Mouse (Mus musculus): ENCODE measurements around the gene 9030612E09Rik.

Gene 9030612E09Rik

DNA sequence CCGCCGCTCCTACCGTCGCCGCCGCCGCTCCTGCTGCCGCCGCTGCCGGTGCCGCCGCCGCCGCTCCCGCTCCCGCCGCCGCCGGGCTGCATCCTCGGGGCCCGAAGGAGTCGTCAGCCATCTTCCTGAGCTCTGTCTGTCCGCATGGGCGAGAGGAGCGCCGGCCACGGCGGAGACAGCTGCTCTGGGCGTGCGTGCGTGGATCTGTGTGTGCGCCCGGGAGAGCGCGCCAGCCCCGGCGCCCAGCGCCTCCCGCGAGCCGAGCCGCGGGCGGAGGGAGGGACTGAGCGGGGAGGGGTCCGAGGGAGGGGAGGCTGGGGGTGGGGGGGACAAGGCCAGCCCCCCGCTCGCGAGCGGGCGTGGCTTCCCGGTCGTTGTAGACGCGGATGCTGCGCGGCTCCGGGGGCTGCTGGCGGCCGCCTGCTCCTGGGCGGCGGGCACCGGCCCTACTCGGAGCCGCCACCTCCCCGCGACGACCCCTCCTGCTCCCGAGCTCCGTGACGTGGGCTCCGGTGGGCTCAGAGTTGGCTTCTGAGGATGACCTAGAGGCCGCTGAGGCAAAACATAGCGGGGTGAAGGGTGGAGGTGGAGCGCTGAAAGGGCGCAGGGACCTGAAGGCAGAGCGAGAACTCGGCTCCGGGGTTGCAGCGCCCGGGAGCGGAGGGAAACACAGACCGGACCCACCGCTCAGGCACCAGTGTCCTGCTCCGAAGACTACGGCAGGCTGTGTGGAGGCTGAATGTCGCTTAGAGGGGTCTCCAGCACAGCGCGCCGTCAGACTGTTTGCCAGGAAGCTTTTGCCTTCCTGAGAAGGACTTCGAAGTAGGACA is at the start of gene 9030612E09Rik, which contains the start of gene Sobp:
TSS of gene 9030612E09Rik (plus strand) at position 379 of the 830 bp plus-strand sequence.
TSS of gene Sobp (minus strand) at position 205 of the 830 bp plus-strand sequence.
- DNase-seq (ENCODE audit: low read depth, low spot score): no peak

DNA sequence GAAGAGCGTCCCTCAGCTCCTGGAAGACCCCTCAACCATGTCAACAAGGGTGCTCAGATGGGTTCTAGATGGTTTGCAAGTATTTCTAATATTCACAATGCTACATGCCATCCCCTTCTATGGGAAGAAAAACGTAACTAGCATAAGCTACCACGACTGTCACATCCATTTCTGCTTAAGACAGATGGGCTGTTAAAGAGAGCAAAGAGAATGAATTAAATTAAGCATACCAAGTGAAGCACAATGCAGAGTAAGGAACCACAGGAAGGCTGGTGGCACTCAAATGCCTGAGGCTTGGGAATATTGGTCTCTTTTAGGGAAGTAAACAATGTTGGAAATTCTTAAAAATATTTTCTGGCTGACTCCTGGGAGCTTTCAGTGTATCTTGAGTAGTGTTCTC is 45.8 kb upstream of the 9030612E09Rik start:
- DNase-seq (ENCODE audit: low read depth, low spot score): no peak

DNA sequence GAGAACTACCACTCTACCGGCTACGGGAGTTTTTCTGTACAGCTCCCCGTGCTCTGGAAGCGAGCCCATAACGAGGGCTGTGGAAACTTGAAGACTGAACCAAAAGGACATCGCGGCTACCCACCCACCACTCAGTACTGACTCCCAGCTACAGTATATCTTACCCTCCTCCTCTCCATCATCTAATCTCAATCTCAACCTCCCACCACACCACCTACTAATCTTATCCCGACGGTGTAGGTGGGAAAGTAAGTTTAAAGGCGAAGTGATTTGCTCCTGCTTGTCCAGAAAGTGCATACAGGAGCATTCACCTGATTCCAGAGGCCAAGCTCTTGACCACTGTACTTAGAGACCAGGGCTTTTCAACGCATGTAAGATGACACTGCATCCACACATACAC is 40.5 kb upstream of the 9030612E09Rik start:
- no peak for DNase-seq (ENCODE audit: low read depth, low spot score)

DNA sequence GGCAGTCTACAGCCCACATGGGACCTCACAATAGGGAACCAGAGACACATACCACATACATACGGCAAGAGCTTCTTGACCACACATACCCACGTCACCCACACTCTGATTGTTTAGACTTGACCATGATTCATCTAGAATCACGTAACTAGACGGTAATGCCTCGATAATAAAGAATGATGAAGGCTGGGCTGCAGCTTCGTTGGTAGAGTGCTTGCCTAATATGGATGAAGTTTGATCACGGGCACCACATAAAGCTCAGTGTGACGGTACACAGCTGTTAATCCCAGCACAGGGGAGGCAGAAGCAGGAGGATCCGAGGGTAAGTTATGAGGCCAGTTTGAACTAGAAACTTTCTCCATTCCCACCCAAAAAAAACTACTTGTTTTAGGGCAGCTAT is 31.3 kb upstream of the 9030612E09Rik start:
- DNase-seq (ENCODE audit: low read depth, low spot score): no peak

DNA sequence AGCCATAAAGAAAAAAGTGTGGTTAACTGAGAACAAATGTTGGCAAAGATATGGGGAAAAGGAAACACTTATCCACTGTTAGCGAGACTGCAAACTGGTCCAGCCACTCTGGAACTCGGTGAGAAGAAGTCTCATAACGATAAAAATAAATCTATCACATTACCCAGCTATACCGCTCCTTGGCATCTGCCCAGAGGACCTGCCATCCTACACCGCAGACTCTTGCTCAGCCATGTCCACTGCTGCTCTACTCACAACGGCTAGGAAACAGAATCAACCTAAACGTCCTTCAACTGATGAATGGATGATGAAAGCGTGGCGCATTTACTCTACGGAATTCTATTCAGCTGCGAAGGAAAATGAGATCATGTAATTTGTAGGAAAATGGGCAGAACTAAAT is 26.0 kb upstream of the 9030612E09Rik start:
- no peak for DNase-seq (ENCODE audit: low read depth, low spot score)

DNA sequence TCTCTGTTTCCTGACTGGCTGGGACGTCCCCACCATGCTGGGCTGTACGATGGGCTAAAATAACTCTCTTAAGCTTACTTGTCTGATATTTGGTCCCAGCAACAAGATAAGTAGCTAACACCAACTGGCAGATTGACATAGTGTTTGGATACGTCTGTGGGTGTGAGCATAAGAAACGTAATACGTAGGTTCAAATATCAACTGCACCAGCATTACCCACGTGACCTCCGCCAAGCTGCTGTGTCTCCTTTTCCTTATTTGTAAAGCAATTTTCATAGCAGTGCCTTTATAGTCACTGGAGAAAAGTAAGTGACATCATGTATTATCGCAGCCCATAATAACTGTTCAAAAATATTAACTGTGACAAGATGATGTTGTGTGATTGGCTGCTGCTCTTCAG is 21.9 kb upstream of the 9030612E09Rik start:
- DNase-seq (ENCODE audit: low read depth, low spot score): no peak

DNA sequence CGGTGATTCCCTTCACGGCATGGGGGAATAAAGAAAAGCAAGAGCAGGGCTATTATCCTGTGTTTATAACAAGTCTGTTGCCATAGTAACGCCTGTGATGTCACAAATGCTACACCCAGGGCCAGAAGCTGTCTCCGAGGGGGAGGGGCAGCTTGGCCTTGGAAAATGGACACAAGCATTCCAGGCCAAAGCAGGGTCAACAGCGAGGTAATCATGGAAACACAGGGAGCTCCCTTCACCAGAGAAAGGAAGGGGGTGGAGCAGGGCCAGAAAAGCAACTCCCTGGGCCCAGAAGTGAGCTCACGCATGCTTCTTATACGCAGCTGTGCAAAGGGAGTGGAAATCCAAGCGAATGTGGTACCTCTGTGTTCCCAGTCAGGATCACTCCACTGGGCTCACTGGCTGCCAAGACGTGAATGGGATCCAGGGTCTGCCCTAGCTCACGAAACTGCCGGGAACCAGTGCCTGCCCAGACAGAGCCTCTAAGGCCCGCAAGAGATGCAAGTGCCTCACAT is 19.4 kb upstream of the 9030612E09Rik start:
- no peak for DNase-seq (ENCODE audit: low read depth, low spot score)

DNA sequence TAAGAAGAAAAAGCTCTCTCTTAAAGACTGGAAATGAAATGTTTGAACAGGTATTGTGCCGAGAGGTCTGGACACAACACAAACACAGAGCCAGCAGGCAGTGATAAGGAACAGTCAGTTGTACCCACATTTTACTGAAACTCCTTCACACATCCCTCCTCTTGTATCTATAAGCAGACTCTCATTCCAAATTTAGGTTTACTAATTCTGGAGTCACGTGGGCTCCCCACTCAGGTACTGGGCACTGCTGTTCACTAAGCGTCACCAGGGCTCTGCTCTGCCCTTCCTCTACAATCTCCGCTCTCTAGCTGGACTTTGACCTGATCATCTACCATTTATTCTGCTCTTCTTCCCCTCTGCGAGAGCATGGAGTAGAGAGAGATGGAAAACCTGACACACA is 15.6 kb upstream of the 9030612E09Rik start:
- no peak for DNase-seq (ENCODE audit: low read depth, low spot score)

DNA sequence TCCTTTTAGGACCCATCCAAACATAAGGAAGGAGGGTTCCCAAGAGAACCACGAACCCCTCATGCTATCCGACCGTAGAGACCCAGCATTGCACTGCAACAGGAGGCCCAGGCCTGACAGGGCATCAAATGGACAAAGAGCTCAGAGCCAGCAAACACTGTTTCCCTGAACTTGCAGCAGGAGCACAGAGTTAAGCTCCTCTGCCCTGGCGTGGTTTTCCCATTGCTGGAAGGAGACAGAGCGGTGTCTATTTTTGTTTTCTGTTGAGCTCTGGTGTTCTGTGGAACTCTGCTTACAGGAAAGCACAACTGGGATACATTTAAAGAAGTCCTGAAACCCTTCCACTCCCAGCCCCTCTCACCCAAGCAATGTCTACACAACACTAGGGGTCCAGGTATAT is 15.2 kb upstream of the 9030612E09Rik start:
- DNase-seq (ENCODE audit: low read depth, low spot score): no peak

DNA sequence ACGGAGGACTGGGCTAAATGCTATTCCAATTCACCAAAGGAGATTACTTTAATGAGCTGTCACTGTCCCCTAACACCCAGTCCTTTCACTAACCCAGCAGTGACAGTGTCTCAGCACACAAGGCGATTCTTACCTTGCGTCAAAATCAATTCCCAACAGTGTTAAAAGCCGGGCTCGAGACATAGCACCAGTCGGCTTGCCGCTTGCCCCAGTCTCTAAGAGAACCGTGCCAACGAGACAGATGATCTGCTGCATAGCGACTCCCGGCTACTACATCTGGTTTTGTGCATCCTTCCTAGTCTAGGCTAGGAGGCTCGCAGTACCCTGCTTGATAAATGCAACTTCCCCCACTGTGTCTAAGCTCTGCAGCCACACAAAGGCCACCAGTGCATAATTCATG is 12.2 kb upstream of the 9030612E09Rik start:
- DNase-seq (ENCODE audit: low read depth, low spot score): no peak

DNA sequence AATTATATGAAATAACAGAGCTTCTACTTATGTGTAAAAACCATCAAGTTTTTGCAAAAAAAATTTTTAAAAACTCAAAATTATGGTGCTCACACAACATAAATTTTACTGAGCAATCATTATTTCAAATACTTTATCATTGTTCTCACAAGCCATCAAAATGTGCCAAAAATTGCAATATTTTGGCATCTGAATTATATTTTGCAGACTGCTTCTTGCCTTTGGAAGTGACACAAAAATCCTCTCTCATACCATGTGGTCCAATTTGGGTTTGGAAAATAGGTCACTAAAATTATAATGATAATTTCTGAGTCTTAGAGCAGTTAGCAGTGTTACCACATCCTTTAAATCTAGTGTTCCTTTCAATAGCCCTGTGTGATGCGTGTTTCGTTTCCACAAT is 10.1 kb upstream of the 9030612E09Rik start:
- DNase-seq (ENCODE audit: low read depth, low spot score): no peak

DNA sequence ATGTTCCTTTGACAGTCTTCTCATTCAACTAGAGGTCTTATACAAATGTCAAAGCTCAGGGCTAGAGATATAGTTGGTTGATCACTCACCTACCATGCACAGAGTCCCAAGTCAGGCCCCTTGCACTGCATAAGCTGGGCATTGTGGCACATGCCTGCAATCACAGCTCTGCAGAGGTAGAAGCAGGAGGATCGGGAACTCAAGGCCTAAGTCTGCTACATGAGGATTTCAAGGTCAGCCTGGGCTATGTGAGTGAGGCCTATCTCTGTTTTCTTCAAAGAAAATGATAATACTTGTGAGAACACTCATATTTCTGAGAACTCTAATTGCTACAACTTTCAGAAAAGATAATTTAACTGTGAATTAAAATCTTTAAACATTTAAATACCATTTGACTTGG is 8.4 kb upstream of the 9030612E09Rik start:
- no peak for DNase-seq (ENCODE audit: low read depth, low spot score)

DNA sequence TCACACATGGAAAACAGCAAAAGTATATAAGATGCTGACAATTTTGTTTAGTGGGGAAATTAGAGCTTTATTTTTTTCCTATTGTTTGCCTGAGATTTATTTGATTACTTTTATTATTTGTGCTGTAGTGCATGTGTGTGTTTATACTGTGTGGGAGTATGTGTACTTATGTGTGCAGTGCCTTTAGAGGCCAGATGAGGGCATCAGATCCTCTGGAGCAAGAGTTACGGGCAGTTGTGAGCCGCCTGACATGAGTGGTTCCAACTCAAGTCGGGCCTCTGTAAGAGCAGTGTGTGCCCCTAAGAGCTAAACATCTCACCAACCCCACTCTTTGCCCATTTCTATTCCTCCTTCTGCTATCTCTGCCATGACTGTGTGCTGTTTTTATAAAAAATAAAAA is 7.7 kb upstream of the 9030612E09Rik start:
- DNase-seq (ENCODE audit: low read depth, low spot score): no peak

DNA sequence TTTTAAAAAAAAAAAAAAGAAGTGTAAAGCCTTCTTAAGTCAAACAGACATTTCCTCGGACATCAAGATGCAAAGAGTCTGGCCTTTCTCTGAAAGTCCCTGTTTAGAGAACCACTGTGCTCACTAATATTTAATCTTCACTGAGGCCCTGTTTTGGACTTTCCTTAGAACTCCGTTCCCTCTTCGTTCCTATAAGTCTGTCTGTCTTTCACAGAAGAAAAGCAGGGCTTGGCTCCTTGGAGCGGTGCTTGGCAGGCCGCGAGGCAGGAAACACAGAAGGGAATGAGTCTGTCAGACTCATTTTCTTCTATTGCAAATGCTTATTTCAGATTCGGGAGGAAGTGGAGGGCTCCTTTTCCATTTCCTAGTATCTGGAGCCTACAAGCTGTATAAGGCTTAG is 5.7 kb upstream of the 9030612E09Rik start:
- no peak for DNase-seq (ENCODE audit: low read depth, low spot score)

DNA sequence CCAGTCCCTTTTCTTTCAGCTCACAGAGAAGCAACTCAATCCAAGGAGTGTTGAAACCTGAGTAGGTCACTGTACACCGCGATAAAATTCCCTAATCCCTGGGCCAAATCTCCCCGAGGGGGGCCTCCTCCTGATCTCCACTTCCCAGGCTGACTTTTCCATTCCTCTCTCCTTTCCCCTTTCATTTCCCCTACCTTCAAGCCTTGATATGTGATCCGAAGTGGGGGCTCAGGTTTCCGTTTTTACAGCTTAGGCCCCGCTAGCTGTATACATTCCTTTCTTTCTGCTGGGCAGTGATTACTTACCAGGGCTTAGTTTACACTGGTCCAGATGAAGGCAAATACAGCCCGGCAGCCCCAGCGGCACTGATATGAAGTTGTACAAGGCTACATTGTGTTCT is 3.4 kb upstream of the 9030612E09Rik start:
- DNase-seq (ENCODE audit: low read depth, low spot score): no peak

DNA sequence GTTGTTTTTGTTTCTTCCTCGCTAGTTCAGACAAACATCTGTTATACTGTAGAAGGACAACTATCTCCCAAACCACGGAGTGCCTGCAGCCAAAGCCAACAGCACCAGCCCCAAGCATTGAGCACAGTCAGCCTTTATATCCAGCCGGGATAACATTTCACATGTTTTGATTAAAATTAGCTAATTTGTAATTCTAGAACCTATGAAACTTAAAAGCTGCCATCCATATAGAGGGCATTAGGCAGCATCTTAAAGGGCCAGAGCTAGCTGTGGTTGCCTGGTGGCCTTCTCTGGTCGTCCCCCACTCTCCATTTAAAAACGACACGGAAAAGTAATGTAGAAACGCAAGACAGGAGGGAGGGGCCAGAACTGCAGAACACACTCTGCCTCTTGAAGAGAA is 2.4 kb upstream of the 9030612E09Rik start:
- DNase-seq (ENCODE audit: low read depth, low spot score): no peak

DNA sequence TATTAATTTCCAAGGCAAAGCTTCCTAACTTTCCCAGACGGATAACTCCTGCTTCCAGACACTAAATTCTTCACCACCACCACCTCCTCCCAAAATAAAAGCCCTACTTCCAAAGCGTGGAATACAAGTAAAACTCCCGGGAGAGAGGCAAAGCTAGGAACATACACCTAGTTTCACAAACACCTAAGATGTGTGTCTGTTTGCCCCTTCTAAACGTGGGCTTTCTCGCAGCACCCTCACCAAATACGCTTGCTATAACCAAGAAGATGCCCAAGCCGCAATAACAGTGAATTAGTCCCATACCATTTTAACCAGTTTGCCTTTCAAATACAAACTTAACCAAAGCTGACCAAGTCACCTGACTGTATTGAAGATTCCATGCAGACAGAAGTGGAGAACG is 1.9 kb upstream of the 9030612E09Rik start:
- DNase-seq (ENCODE audit: low read depth, low spot score): no peak

DNA sequence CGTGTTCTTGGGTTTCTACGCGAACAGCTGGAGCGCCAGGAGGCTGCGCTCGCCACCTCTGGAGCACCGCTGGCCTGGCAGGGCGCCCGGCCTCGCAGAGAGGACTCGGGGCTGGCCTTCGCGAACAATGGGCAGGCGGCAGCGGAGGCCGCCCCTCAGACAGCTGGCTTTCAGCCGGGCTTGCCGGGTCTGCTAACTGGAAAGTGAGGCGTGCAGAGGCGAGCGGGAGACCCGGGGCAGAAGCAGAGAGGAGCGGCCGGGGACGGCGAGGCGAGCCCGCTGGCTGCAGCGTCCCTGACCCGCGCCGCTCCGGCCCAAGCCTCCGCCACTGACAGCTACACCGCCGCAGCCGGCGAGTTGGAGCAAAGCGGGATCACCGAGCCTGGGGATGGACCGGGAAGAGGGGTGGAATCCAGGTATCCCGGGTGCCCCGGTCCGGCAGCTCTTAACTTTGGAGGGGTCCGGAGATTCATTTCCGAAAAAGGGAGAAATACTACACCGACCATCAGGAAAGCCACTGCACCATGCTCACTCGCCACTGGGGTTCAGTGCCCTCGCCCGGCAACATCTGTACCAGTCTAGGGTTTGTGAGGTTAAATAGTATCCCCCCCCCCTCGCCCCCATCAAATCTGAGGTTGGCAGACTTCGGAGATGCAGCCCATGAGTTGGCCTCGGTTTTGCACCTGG is 1.2 kb upstream of the 9030612E09Rik start:
- no peak for DNase-seq (ENCODE audit: low read depth, low spot score)

DNA sequence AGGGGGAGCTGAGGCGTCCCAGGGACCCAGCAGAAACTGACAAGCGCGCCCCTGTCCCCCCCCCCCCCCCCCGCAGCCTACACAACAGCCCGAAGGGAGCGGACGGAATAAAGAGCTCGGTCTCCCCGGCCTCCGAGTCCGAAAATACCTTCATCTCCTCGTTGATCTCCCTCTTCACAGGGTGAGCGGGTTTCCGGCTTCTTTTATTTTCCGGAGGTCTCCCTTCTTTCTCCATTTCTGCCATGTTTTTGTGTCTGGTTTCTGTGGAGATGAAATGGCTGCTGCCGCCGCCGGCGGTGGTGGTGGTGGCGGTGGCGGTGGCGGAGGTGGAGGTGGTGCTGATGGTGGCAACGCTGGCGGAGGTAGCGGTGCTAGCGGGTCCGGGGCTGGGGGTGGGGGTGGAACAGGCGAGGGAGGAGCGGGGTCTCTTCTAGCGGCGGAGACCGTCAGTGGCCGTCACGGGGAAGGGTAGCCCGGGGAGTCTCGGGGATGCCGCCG is 627 bp upstream of the 9030612E09Rik start:
- no peak for DNase-seq (ENCODE audit: low read depth, low spot score)

DNA sequence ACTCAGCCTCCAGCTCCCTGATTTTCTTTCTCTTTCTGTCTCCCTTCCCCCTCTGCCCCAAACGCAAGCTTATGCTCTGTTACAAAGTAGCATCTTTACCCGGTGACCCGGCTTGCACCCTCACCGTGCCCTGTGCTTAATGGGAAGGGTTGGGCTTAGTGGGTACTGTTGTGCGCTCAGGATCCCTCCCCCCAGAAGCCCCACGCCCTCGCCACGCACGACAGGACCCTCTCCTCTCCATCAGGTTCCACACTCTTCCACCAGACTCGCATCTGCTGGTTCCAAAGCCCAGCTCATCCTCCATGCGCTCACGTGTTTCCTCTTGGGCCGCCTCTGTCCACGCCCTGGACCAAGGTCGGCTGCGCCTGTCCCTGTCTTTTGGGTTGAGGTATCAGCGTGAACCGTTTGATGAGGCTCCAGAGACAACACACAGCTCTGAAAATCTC is 675 bp downstream of the 9030612E09Rik start:
- DNase-seq (ENCODE audit: low read depth, low spot score): no peak

DNA sequence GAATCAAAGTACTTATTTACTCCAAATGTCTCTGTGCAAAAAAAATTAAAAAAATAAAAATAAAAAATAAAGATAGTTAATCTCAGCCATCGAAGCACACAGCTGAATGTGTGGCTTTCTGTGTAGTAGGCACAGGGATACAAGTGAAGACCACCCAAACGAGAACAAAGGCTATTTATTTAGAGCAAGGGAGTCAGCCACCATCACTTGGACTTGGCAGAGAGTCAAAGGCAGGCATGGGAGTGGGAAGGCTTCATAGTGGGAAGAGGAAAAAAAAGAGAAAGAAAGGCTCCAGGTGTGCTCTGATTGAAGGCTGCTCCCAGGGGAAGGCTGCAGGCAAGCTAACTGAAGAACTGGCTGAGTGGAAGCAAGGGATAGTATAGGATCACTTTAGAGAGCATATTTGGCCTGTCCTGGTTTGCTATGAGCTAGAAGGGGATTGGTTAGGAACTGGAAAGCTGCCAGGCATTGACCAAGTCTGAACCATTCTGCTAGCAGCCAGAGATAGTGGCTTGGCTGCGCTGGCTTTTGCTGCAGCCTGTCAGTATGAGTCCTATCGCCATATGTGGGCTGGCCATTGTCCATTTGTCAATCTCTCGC is 5.9 kb downstream of the 9030612E09Rik start:
- DNase-seq (ENCODE audit: low read depth, low spot score): no peak

DNA sequence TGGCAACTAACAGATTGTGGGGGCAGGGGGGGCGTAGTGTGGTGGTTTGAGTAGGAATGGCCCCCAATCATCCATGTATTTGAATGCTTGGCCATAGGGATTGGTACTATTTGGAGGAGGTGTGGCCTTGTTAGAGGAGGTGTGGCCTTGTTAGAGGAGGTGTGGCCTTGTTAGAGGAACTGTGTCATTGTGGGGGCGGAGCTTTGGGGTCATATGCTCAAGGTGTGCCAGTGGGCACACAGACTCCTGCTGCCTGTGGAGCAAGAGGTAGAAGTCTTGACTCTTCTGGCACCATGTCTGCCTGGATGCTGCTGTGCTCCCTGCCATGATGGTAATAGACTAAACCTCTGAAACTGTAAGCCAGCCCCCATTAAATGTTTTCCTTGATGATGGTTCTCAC is 25.7 kb downstream of the 9030612E09Rik start:
- no peak for DNase-seq (ENCODE audit: low read depth, low spot score)
